Mouse (Mus musculus): ENCODE data around the gene Cacnb3. TPM values are rescaled to one million over a fixed set of nuclear protein-coding genes. Genes with fewer than 3 reads are reported as not detected.

Gene Cacnb3
- total and polyA plus RNA-seq, 2 experiments from 2014 or later = 5.7 to 19.4 TPM

GRCm38 (mm10) chr15:98676471-98676870, 45.8 kb downstream of the Cacnb3 start:
- Histone ChIP-seq H3K27me3 (ENCODE audit: control insufficient read depth, insufficient read depth, low read length) (peaks cover 24% of the 10 kb centered on the region), H3K4me2 (ENCODE audit: low read depth, low read length) (peak overlapping the region; percentile 66), H3K27ac (ENCODE audit: low read depth) (no peak overlapping the region), H3K9ac (replicated peaks; ENCODE audit: low read depth, low read length) (no peak overlapping the region), H3K4me3 (ENCODE audit: low read depth, low read length) (peak overlapping the region; percentile 39), H3K4me1 (ENCODE audit: control insufficient read depth, insufficient read depth) (peaks cover 27% of the 10 kb centered on the region), H3K36me3 (replicated peaks; ENCODE audit: control insufficient read depth, insufficient read depth, low read length) (no peaks in the 10 kb centered on the region), H3K9me3 (replicated peaks; ENCODE audit: control insufficient read depth, low read length) (no peaks in the 10 kb centered on the region)
- no peak for ATAC-seq (ENCODE audit: insufficient read depth, low read depth)
- no peak for DNase-seq (ENCODE audit: low spot score)
- WGBS = 6% methylated on average over 9 of the region's 9 CpGs
- TF ChIP-seq CTCF (IDR thresholded peaks at IDR 0.05; ENCODE audit: low read depth) (no peak), EP300 (IDR thresholded peaks at IDR 0.05; ENCODE audit: low read depth) (no peak)

- no peaks in the 10 kb centered on the region for H3K9me3 ChIP-seq (replicated peaks; ENCODE audit: control insufficient read depth, low read length)
- WGBS = under 1% methylated on average over 34 of the region's 37 CpGs
- peaks cover 24% of the 10 kb centered on the region for H3K27me3 ChIP-seq (ENCODE audit: control insufficient read depth, insufficient read depth, low read length)
- H3K4me1 ChIP-seq (ENCODE audit: control insufficient read depth, insufficient read depth) = peaks cover 25% of the 10 kb centered on the region
- peak within 1 kb of the TSS; percentile 66 for H3K4me2 ChIP-seq (ENCODE audit: low read depth, low read length)
- H3K4me3 ChIP-seq (ENCODE audit: low read depth, low read length) = peak within 1 kb of the TSS; percentile 39
- ATAC-seq (ENCODE audit: insufficient read depth, low read depth) = peak; percentile 95
- peak; percentile 90 for DNase-seq (ENCODE audit: low spot score)
- no peaks in the 10 kb centered on the region for H3K36me3 ChIP-seq (replicated peaks; ENCODE audit: control insufficient read depth, insufficient read depth, low read length)
- no peak for TF ChIP-seq CTCF (IDR thresholded peaks at IDR 0.05; ENCODE audit: low read depth)
- 0 out of 2 replicates have a peak, but pooled peaks have one; percentile 20 for TF ChIP-seq EP300 (IDR thresholded peaks at IDR 0.05; ENCODE audit: low read depth)
- no peak within 1 kb of the TSS for H3K27ac ChIP-seq (ENCODE audit: low read depth)
- no peak within 1 kb of the TSS for H3K9ac ChIP-seq (replicated peaks; ENCODE audit: low read depth, low read length)
Observed at GRCm38 (mm10) chr15:98676940-98677728, 46.5 kb downstream of the Cacnb3 start, which contains the start of gene Rnd1. TSS of gene Rnd1 (minus strand) at chr15:98677461.

GRCm38 (mm10) chr15:98677977-98678376, 47.3 kb downstream of the Cacnb3 start:
- Histone ChIP-seq H3K27ac (ENCODE audit: low read depth) (no peak overlapping the region), H3K36me3 (replicated peaks; ENCODE audit: control insufficient read depth, insufficient read depth, low read length) (no peaks in the 10 kb centered on the region), H3K4me3 (ENCODE audit: low read depth, low read length) (no peak overlapping the region), H3K9me3 (replicated peaks; ENCODE audit: control insufficient read depth, low read length) (no peaks in the 10 kb centered on the region), H3K4me1 (ENCODE audit: control insufficient read depth, insufficient read depth) (peaks cover 17% of the 10 kb centered on the region), H3K9ac (replicated peaks; ENCODE audit: low read depth, low read length) (no peak overlapping the region), H3K27me3 (ENCODE audit: control insufficient read depth, insufficient read depth, low read length) (peaks cover 24% of the 10 kb centered on the region), H3K4me2 (ENCODE audit: low read depth, low read length) (no peak overlapping the region)
- 56% methylated on average over 7 of the region's 7 CpGs for WGBS
- no peak for DNase-seq (ENCODE audit: low spot score)
- TF ChIP-seq CTCF (IDR thresholded peaks at IDR 0.05; ENCODE audit: low read depth) (no peak), EP300 (IDR thresholded peaks at IDR 0.05; ENCODE audit: low read depth) (no peak)
- ATAC-seq (ENCODE audit: insufficient read depth, low read depth) = no peak

GRCm38 (mm10) chr15:98680660-98681059, 50.0 kb downstream of the Cacnb3 start:
- no peak overlapping the region for H3K4me3 ChIP-seq (ENCODE audit: low read depth, low read length)
- H3K4me1 ChIP-seq (ENCODE audit: control insufficient read depth, insufficient read depth) = peaks cover 13% of the 10 kb centered on the region
- H3K9me3 ChIP-seq (replicated peaks; ENCODE audit: control insufficient read depth, low read length) = no peaks in the 10 kb centered on the region
- H3K4me2 ChIP-seq (ENCODE audit: low read depth, low read length) = no peak overlapping the region
- peaks cover 12% of the 10 kb centered on the region for H3K27me3 ChIP-seq (ENCODE audit: control insufficient read depth, insufficient read depth, low read length)
- H3K27ac ChIP-seq (ENCODE audit: low read depth) = no peak overlapping the region
- ATAC-seq (ENCODE audit: insufficient read depth, low read depth) (no peak), DNase-seq (ENCODE audit: low spot score) (no peak)
- 65% methylated on average over 8 of the region's 8 CpGs for WGBS
- TF ChIP-seq EP300 (IDR thresholded peaks at IDR 0.05; ENCODE audit: low read depth) (no peak), CTCF (IDR thresholded peaks at IDR 0.05; ENCODE audit: low read depth) (no peak)
- no peaks in the 10 kb centered on the region for H3K36me3 ChIP-seq (replicated peaks; ENCODE audit: control insufficient read depth, insufficient read depth, low read length)
- no peak overlapping the region for H3K9ac ChIP-seq (replicated peaks; ENCODE audit: low read depth, low read length)

- H3K4me3 ChIP-seq (ENCODE audit: low read depth, low read length) = no peak overlapping the region
- peaks cover 5% of the 10 kb centered on the region for H3K4me1 ChIP-seq (ENCODE audit: control insufficient read depth, insufficient read depth)
- DNase-seq (ENCODE audit: low spot score) (no peak), ATAC-seq (ENCODE audit: insufficient read depth, low read depth) (no peak)
- 72% methylated on average over 7 of the region's 7 CpGs for WGBS
- no peak overlapping the region for H3K9ac ChIP-seq (replicated peaks; ENCODE audit: low read depth, low read length)
- no peak for TF ChIP-seq EP300 (IDR thresholded peaks at IDR 0.05; ENCODE audit: low read depth)
- no peak for TF ChIP-seq CTCF (IDR thresholded peaks at IDR 0.05; ENCODE audit: low read depth)
- H3K27ac ChIP-seq (ENCODE audit: low read depth) = no peak overlapping the region
- no peaks in the 10 kb centered on the region for H3K9me3 ChIP-seq (replicated peaks; ENCODE audit: control insufficient read depth, low read length)
- no peaks in the 10 kb centered on the region for H3K36me3 ChIP-seq (replicated peaks; ENCODE audit: control insufficient read depth, insufficient read depth, low read length)
- no peak overlapping the region for H3K4me2 ChIP-seq (ENCODE audit: low read depth, low read length)
- peaks cover 2% of the 10 kb centered on the region; the same call in 1 of the 2 replicates for H3K27me3 ChIP-seq (ENCODE audit: control insufficient read depth, insufficient read depth, low read length)
Observed at GRCm38 (mm10) chr15:98681633-98682032, 51.0 kb downstream of the Cacnb3 start.

Data from heart, postnatal 0 days (tissue).